Mouse (Mus musculus) megakaryocyte, embryonic 14.5 days (primary cell): ENCODE results near the gene Zfp36l2.

Source experiments
- FLI1 ChIP-seq: IDR thresholded peaks from 2 replicates; pipeline ENCODE4 v1.6.1; 2012; ENCODE audit warnings: low read length, inconsistent platforms, mixed read lengths
- GATA1 ChIP-seq: IDR thresholded peaks from 3 replicates; pipeline ENCODE4 v1.6.1; 2012; ENCODE audit warnings: mixed read lengths, low read length, inconsistent platforms, borderline replicate concordance

DNA sequence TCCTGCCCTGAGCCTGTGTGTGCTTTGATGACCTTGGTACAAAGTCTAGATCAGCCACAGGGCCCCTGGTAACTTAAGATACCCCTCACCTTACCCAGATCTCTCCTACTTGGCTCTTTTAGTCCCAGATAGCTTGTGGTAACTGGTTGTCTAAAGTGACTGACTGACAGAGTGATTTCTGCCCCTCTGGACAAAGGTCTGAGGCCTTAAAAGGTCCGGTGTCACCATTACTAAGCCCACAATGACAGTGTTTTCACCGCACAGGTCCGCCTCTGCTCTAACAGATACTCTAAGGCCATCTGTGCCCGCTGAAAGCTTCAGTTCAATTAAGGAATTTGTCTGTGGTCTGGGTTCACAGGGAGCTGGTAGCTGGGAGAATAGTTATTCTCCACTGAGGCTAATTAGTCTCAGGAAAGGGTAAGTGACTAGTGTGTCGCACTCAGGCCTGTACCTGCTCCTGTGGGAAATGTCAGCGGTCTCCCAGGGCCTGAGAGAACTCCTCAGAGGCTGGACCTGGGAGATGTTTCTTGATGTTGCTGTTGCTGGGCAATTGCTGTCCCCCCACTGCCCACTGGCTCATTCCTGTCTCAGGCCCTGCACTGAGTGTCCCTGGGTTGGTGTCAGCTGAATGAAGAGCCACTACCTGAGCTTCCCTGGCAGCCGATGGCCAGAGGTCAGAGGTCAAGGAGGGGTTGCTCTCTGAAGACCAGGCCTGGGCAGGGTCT, 41.1 kb downstream of the Zfp36l2 start:
- TF ChIP-seq GATA1 (no peak), FLI1 (no peak)
